In genomic region chr13:4608961-4609409, GRCm38 (mm10) we compare ENCODE assay signal across 8 mouse cellular contexts. TPM values are rescaled to one million over a fixed set of nuclear protein-coding genes. Genes with fewer than 3 reads are reported as not detected.
DNase-seq lines count a peak whose midpoint lies in the region; ATAC-seq and TF ChIP-seq lines count a peak whose summit lies in the region.

Akr1e1 (minus strand) TSS chr13:4609174.

- peak within 1 kb of the TSS; percentile 81 for H3K9ac ChIP-seq in embryonic facial prominence, embryonic 13.5 days
- peak within 1 kb of the TSS; percentile 51 for H3K9ac ChIP-seq in limb, embryonic 12.5 days (replicated peaks)
- peak within 1 kb of the TSS; percentile 89 for H3K9ac ChIP-seq in midbrain, embryonic 15.5 days

- peak within 1 kb of the TSS; percentile 64 for H3K4me3 ChIP-seq in embryonic facial prominence, embryonic 13.5 days
- H3K4me3 ChIP-seq in kidney, adult 2 months (ENCODE audit: insufficient read depth, low read depth, low read length) = peak within 1 kb of the TSS; percentile 68
- H3K4me3 ChIP-seq in limb, embryonic 12.5 days (replicated peaks) = peak within 1 kb of the TSS; percentile 46
- peak within 1 kb of the TSS; percentile 87 for H3K4me3 ChIP-seq in midbrain, embryonic 15.5 days
- peak within 1 kb of the TSS; percentile 60 for H3K4me3 ChIP-seq in spleen, adult 2 months (ENCODE audit: extremely low read depth, insufficient read depth, insufficient read length)

- peaks cover under 1% of the 10 kb centered on the region; the same call in 1 of the 2 replicates for H3K36me3 ChIP-seq in embryonic facial prominence, embryonic 13.5 days
- no peaks in the 10 kb centered on the region for H3K36me3 ChIP-seq in kidney, adult 2 months (ENCODE audit: control insufficient read depth, insufficient read depth, low read length)
- H3K36me3 ChIP-seq in limb, embryonic 12.5 days = no peaks in the 10 kb centered on the region
- H3K36me3 ChIP-seq in midbrain, embryonic 15.5 days (replicated peaks) = no peaks in the 10 kb centered on the region
- H3K36me3 ChIP-seq in spleen, adult 2 months (ENCODE audit: control insufficient read depth, insufficient read depth, low read length) = no peaks in the 10 kb centered on the region

- TF ChIP-seq CTCF in kidney, adult 2 months (conservative IDR thresholded peaks at IDR 0.05; ENCODE audit: insufficient read depth, insufficient read length, low read depth, low read length) = no peak
- TF ChIP-seq CTCF in spleen, adult 2 months (IDR thresholded peaks at IDR 0.05; ENCODE audit: extremely low read depth, insufficient read depth, insufficient read length, insufficient replicate concordance) = no peak

- peak within 1 kb of the TSS; percentile 65 for H3K4me2 ChIP-seq in embryonic facial prominence, embryonic 13.5 days
- peak within 1 kb of the TSS; percentile 67 for H3K4me2 ChIP-seq in limb, embryonic 12.5 days
- peak within 1 kb of the TSS; percentile 78 for H3K4me2 ChIP-seq in midbrain, embryonic 15.5 days

- peak; percentile 81 for DNase-seq in 3134 (ENCODE audit: extremely low read depth, insufficient read length, low spot score)
- peak; percentile 88 to 90 for DNase-seq in adrenal gland, postnatal 36 days
- DNase-seq in heart, adult 18-20 months = peak; percentile 94 to 96
- DNase-seq in kidney, adult 2 months = peak; percentile 98
- peak; percentile 47 to 55 for DNase-seq in spleen, adult 2 months (ENCODE audit: low read depth in 1 of 2, low spot score in 2 of 2)

- 7% methylated on average over 10 of the region's 10 CpGs for WGBS in embryonic facial prominence, embryonic 13.5 days
- 4% methylated on average over 10 of the region's 10 CpGs for WGBS in kidney, adult 2 months
- WGBS in limb, embryonic 12.5 days = 4% methylated on average over 10 of the region's 10 CpGs
- under 1% methylated on average over 10 of the region's 10 CpGs for WGBS in midbrain, embryonic 15.5 days
- 3% methylated on average over 10 of the region's 10 CpGs for WGBS in spleen, adult 2 months

- H3K27ac ChIP-seq in embryonic facial prominence, embryonic 13.5 days = peak within 1 kb of the TSS; percentile 74
- H3K27ac ChIP-seq in kidney, adult 2 months (ENCODE audit: insufficient read depth, low read depth, low read length) = peak within 1 kb of the TSS; percentile 84
- H3K27ac ChIP-seq in limb, embryonic 12.5 days = peak within 1 kb of the TSS; percentile 72
- peak within 1 kb of the TSS; percentile 87 for H3K27ac ChIP-seq in midbrain, embryonic 15.5 days
- H3K27ac ChIP-seq in spleen, adult 2 months (ENCODE audit: insufficient read depth, low read length) = no peak within 1 kb of the TSS

- peak; percentile 69 for TF ChIP-seq POLR2A in kidney, adult 2 months (IDR thresholded peaks at IDR 0.05; ENCODE audit: low read depth, low read length)
- no peak for TF ChIP-seq POLR2A in spleen, adult 2 months (IDR thresholded peaks at IDR 0.05; ENCODE audit: low read depth, low read length)

- H3K4me1 ChIP-seq in embryonic facial prominence, embryonic 13.5 days = no peaks in the 10 kb centered on the region
- 0 out of 2 replicates have a peak, but pooled peaks cover 2% of the 10 kb centered on the region for H3K4me1 ChIP-seq in kidney, adult 2 months (ENCODE audit: control insufficient read depth, insufficient read depth, low read length)
- no peaks in the 10 kb centered on the region for H3K4me1 ChIP-seq in limb, embryonic 12.5 days (replicated peaks)
- H3K4me1 ChIP-seq in midbrain, embryonic 15.5 days = no peaks in the 10 kb centered on the region
- H3K4me1 ChIP-seq in spleen, adult 2 months (ENCODE audit: control insufficient read depth, insufficient read depth, insufficient read length) = no peaks in the 10 kb centered on the region

- ATAC-seq in embryonic facial prominence, embryonic 13.5 days (ENCODE audit: insufficient number of reproducible peaks, insufficient read depth, low FRiP score, low TSS enrichment, low read depth) = peak; percentile 100
- peak; percentile 100 for ATAC-seq in limb, embryonic 12.5 days (ENCODE audit: insufficient number of reproducible peaks, insufficient read depth, low FRiP score, low TSS enrichment, low read depth)
- ATAC-seq in midbrain, embryonic 15.5 days (replicated peaks) = peak; percentile 100

- H3K27me3 ChIP-seq in embryonic facial prominence, embryonic 13.5 days = no peaks in the 10 kb centered on the region
- no peaks in the 10 kb centered on the region for H3K27me3 ChIP-seq in kidney, adult 2 months (replicated peaks; ENCODE audit: control insufficient read depth, insufficient read depth, low read length)
- no peaks in the 10 kb centered on the region for H3K27me3 ChIP-seq in limb, embryonic 12.5 days
- H3K27me3 ChIP-seq in midbrain, embryonic 15.5 days (replicated peaks) = no peaks in the 10 kb centered on the region
- H3K27me3 ChIP-seq in spleen, adult 2 months (ENCODE audit: control insufficient read depth, insufficient read depth, low read length) = no peaks in the 10 kb centered on the region

- H3K9me3 ChIP-seq in embryonic facial prominence, embryonic 13.5 days = no peaks in the 10 kb centered on the region
- no peaks in the 10 kb centered on the region for H3K9me3 ChIP-seq in limb, embryonic 12.5 days
- H3K9me3 ChIP-seq in midbrain, embryonic 15.5 days = no peaks in the 10 kb centered on the region

RNA-seq across cellular contexts. Expression of gene Akr1e1, which starts in this region (rescaled TPM):
- 10 to 100 TPM; 23.6 to 32.2 TPM for total RNA-seq in adrenal gland, postnatal 36 days (2021)
- polyA plus RNA-seq in embryonic facial prominence, embryonic 13.5 days (2015; fragmentation: Nextera tagmentation; extraction: Ambion mirVana) = 36.9 and 42.3 TPM in 2 replicates
- 10 to 100 TPM; 17.1 to 21.2 TPM for total RNA-seq in heart, adult 18-20 months (2021)
- 10.7 and 29.3 TPM in 2 replicates for polyA plus RNA-seq in kidney, adult 2 months (2012; rRNA removed)
- 34.3 and 37.6 TPM in 2 replicates for polyA plus RNA-seq in limb, embryonic 12.5 days (2016; fragmentation: Nextera tagmentation; extraction: Ambion mirVana)
- 40.1 and 41.1 TPM in 2 replicates for polyA plus RNA-seq in midbrain, embryonic 15.5 days (2015; fragmentation: Nextera tagmentation; extraction: Ambion mirVana)
- polyA plus RNA-seq in spleen, adult 2 months (2012; rRNA removed) = 0.20 and 0.40 TPM in 2 replicates

Comparison
In these comparisons a context has a peak if more than half of its experiments do, and no peak if none do; other contexts are left out.
1. Peak in DNase-seq and H3K4me3 ChIP-seq in spleen, adult 2 months; RNA of the gene not detected or under 1 TPM.